Mouse (Mus musculus) ES-Bruce4 (cell line): ENCODE measurements at regions not wholly inside any gene's neighbourhood (a gene's known extent, or its start where the extent isn't known, plus 50 kb on each side); places are given as distances from the start of the nearest gene placed in this dataset.

Source experiments
- CTCF ChIP-seq: IDR thresholded peaks from one replicate; pipeline ENCODE4 v1.8.1; 2011; ENCODE audit warnings: low read depth, low read length
- EP300 ChIP-seq: IDR thresholded peaks from 2 replicates; pipeline ENCODE4 v1.6.1; 2011; ENCODE audit warnings: low read depth, low read length; ENCODE audit not compliant: insufficient read depth
- POLR2A ChIP-seq: IDR thresholded peaks from one replicate; pipeline ENCODE4 v1.8.1; 2011; ENCODE audit warnings: low read length; ENCODE audit not compliant: insufficient read depth

- no peak for TF ChIP-seq POLR2A
- no peak for TF ChIP-seq CTCF
- no peak for TF ChIP-seq EP300
Observed at GRCm38 (mm10) chr7:118294637-118295036, 51.2 kb upstream of the Smg1 start.
